Mouse (Mus musculus): ENCODE data around the gene Efna3. TPM values are rescaled to one million over a fixed set of nuclear protein-coding genes. Genes with fewer than 3 reads are reported as not detected.

Gene Efna3
- polyA plus RNA-seq, 1 experiment from 2014 or later: 7.1 TPM

DNA sequence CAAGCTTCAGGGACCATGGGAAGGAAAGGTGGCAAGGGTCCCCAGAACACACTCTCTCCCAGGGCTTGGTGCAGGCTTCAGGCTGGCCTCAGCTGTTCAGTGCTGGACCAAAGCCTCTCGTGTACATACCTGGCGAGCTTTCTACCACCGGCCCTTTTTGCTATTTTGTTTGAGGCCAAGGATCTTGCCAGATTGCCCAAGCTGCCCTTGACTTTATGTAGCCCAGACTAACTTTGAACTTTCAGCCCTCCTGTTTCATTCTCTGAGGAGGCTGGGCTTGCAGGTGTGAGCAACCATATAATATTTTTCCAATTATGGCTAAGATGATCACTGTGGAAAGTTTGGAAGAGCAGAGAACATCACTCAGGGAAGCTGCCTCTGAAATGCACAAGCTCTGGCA, 38.5 kb downstream of the Efna3 start:
- no peak overlapping the region for H3K4me3 ChIP-seq (ENCODE audit: low read length)
- WGBS: 65% methylated on average over 3 of the region's 3 CpGs
- peaks cover 20% of the 10 kb centered on the region for H3K4me1 ChIP-seq (replicated peaks; ENCODE audit: control insufficient read depth, insufficient read depth, low read length)
- H3K27me3 ChIP-seq (ENCODE audit: control insufficient read depth, insufficient read depth, low read depth, low read length): no peaks in the 10 kb centered on the region; the same call in none of the 2 replicates
- H3K9me3 ChIP-seq (ENCODE audit: control insufficient read depth, low read length): no peaks in the 10 kb centered on the region
- H3K4me2 ChIP-seq (ENCODE audit: low read depth, low read length): no peak overlapping the region
- ATAC-seq (ENCODE audit: low read depth): no peak
- H3K36me3 ChIP-seq (ENCODE audit: control insufficient read depth, insufficient read depth, low read length): no peaks in the 10 kb centered on the region
- H3K9ac ChIP-seq (ENCODE audit: low read length): no peak overlapping the region
- H3K27ac ChIP-seq (ENCODE audit: low read length): no peak overlapping the region

DNA sequence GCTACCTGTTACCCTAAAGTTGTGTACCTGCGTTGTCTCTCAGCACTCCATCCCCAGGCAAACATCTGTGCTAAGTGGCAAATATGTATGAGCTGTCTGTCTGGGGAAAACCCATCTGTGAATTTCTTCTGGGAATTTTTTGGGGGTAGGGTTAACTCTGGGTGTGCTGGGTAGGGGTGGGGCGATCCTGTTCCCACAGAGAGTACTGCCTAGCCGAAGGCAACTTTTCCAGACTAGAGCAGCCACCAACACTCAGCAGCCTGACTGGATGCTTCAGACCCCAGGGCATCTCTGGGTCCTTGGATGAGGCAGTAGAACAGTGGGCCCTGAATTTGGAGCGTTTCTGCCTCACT, 40.5 kb downstream of the Efna3 start:
- Histone ChIP-seq H3K27me3 (ENCODE audit: control insufficient read depth, insufficient read depth, low read depth, low read length) (no peaks in the 10 kb centered on the region; the same call in none of the 2 replicates), H3K36me3 (ENCODE audit: control insufficient read depth, insufficient read depth, low read length) (no peaks in the 10 kb centered on the region), H3K4me2 (ENCODE audit: low read depth, low read length) (no peak overlapping the region), H3K9me3 (ENCODE audit: control insufficient read depth, low read length) (no peaks in the 10 kb centered on the region), H3K27ac (ENCODE audit: low read length) (no peak overlapping the region), H3K4me3 (ENCODE audit: low read length) (no peak overlapping the region), H3K9ac (ENCODE audit: low read length) (no peak overlapping the region), H3K4me1 (replicated peaks; ENCODE audit: control insufficient read depth, insufficient read depth, low read length) (peaks cover 20% of the 10 kb centered on the region)
- no peak for ATAC-seq (ENCODE audit: low read depth)
- 15% methylated on average over 4 of the region's 4 CpGs for WGBS

DNA sequence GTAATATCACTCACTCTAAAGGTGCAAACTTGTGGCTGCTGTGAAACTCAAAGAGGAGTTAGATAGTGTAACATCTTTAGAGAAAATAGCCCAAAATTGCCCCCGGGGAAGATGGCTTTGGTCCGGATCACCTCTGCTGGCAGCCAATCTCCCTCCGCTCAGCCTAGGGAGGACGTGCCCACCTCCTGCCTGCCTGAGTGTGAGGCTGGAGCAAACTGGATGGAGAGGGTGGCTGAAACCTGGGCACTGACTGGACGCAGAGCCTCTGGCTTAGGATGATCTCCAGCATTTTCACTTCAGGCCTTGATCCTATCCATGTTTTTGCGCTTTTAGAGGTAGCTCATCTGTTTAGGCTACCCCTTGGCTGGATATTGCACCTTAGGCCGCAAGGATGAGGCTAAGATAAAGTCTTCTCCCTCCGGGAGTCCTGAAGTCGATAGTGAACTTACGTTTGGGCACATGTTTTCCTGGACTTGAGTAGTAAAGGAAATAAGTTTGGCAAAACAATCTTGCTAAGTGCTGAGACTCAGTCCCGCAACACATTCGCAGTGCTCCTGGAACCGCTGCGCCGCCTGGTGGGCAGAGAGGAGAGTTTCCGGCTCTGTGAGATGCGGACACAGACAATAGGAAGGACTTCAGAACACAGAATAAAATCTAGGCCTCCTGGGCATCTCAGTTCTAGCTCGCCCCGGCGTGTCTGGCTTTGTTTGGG, 41.0 kb downstream of the Efna3 start:
- 8% methylated on average over 20 of the region's 20 CpGs for WGBS
- H3K4me2 ChIP-seq (ENCODE audit: low read depth, low read length): peak overlapping the region; percentile 94
- H3K27ac ChIP-seq (ENCODE audit: low read length): peak overlapping the region; percentile 98
- no peaks in the 10 kb centered on the region for H3K36me3 ChIP-seq (ENCODE audit: control insufficient read depth, insufficient read depth, low read length)
- peaks cover 20% of the 10 kb centered on the region for H3K4me1 ChIP-seq (replicated peaks; ENCODE audit: control insufficient read depth, insufficient read depth, low read length)
- peak overlapping the region; percentile 84 for H3K4me3 ChIP-seq (ENCODE audit: low read length)
- H3K9me3 ChIP-seq (ENCODE audit: control insufficient read depth, low read length): no peaks in the 10 kb centered on the region
- peak overlapping the region; percentile 91 for H3K9ac ChIP-seq (ENCODE audit: low read length)
- ATAC-seq (ENCODE audit: low read depth): no peak
- H3K27me3 ChIP-seq (ENCODE audit: control insufficient read depth, insufficient read depth, low read depth, low read length): no peaks in the 10 kb centered on the region; the same call in none of the 2 replicates

- H3K4me3 ChIP-seq (ENCODE audit: low read length): peak within 1 kb of the TSS; percentile 84
- H3K4me1 ChIP-seq (replicated peaks; ENCODE audit: control insufficient read depth, insufficient read depth, low read length): peaks cover 29% of the 10 kb centered on the region
- H3K36me3 ChIP-seq (ENCODE audit: control insufficient read depth, insufficient read depth, low read length): peaks cover 4% of the 10 kb centered on the region
- peak; percentile 49 for ATAC-seq (ENCODE audit: low read depth)
- peak within 1 kb of the TSS; percentile 98 for H3K27ac ChIP-seq (ENCODE audit: low read length)
- H3K9me3 ChIP-seq (ENCODE audit: control insufficient read depth, low read length): no peaks in the 10 kb centered on the region
- H3K9ac ChIP-seq (ENCODE audit: low read length): peak within 1 kb of the TSS; percentile 91
- no peaks in the 10 kb centered on the region; the same call in none of the 2 replicates for H3K27me3 ChIP-seq (ENCODE audit: control insufficient read depth, insufficient read depth, low read depth, low read length)
- under 1% methylated on average over 52 of the region's 52 CpGs for WGBS
- peak within 1 kb of the TSS; percentile 94 for H3K4me2 ChIP-seq (ENCODE audit: low read depth, low read length)
These were observed 41.9 kb downstream of the Efna3 start, which contains the start of gene Efna1 for GRCm38 (mm10) chr3:89280606-89281511. Gene Efna1, minus strand, starts transcription at chr3:89281142.

DNA sequence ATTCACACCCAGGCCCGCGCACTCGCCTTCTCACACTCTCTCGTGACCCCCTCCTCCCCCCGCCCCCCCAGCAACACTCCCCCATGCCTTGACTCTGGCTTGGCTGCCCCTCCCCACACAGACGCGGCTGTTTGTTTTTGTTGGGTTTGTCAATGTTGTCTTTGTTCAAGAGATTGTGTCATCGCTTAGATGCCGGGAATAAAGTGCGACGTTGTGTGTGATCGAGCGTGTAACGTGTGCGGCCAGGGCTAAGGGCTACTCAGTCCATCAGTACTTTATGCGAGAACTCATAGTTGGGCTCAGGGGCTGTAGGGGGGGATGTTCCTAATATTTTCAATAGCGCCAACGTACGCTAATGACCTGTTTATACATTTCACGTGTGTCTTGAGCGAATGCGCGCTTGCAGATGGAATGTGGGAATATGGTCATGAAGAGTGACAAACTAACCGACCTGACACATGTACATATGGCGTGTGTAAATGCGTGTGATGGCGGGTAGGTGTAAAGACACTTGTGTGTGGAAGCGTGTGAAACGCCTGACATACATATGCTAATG, 42.6 kb downstream of the Efna3 start:
- Histone ChIP-seq H3K4me1 (replicated peaks; ENCODE audit: control insufficient read depth, insufficient read depth, low read length) (peaks cover 29% of the 10 kb centered on the region), H3K4me3 (ENCODE audit: low read length) (peak overlapping the region; percentile 84), H3K9ac (ENCODE audit: low read length) (peak overlapping the region; percentile 91), H3K27me3 (ENCODE audit: control insufficient read depth, insufficient read depth, low read depth, low read length) (no peaks in the 10 kb centered on the region; the same call in none of the 2 replicates), H3K36me3 (ENCODE audit: control insufficient read depth, insufficient read depth, low read length) (peaks cover 11% of the 10 kb centered on the region), H3K27ac (ENCODE audit: low read length) (peak overlapping the region; percentile 98), H3K4me2 (ENCODE audit: low read depth, low read length) (peak overlapping the region; percentile 94), H3K9me3 (ENCODE audit: control insufficient read depth, low read length) (no peaks in the 10 kb centered on the region)
- peak; percentile 15 for ATAC-seq (ENCODE audit: low read depth)
- under 1% methylated on average over 29 of the region's 29 CpGs for WGBS

- Histone ChIP-seq H3K4me2 (ENCODE audit: low read depth, low read length) (peak overlapping the region; percentile 94), H3K4me3 (ENCODE audit: low read length) (peak overlapping the region; percentile 84), H3K27me3 (ENCODE audit: control insufficient read depth, insufficient read depth, low read depth, low read length) (no peaks in the 10 kb centered on the region; the same call in none of the 2 replicates), H3K9ac (ENCODE audit: low read length) (peak overlapping the region; percentile 91), H3K36me3 (ENCODE audit: control insufficient read depth, insufficient read depth, low read length) (peaks cover 15% of the 10 kb centered on the region), H3K27ac (ENCODE audit: low read length) (peak overlapping the region; percentile 98), H3K9me3 (ENCODE audit: control insufficient read depth, low read length) (no peaks in the 10 kb centered on the region), H3K4me1 (replicated peaks; ENCODE audit: control insufficient read depth, insufficient read depth, low read length) (peaks cover 29% of the 10 kb centered on the region)
- ATAC-seq (ENCODE audit: low read depth): peak; percentile 83
- 3% methylated on average over 35 of the region's 35 CpGs for WGBS
These were observed 43.4 kb downstream of the Efna3 start for GRCm38 (mm10) chr3:89279153-89279890.

- H3K4me1 ChIP-seq (replicated peaks; ENCODE audit: control insufficient read depth, insufficient read depth, low read length): peaks cover 29% of the 10 kb centered on the region
- no peaks in the 10 kb centered on the region; the same call in none of the 2 replicates for H3K27me3 ChIP-seq (ENCODE audit: control insufficient read depth, insufficient read depth, low read depth, low read length)
- no peaks in the 10 kb centered on the region for H3K9me3 ChIP-seq (ENCODE audit: control insufficient read depth, low read length)
- WGBS: 13% methylated on average over 8 of the region's 8 CpGs
- H3K36me3 ChIP-seq (ENCODE audit: control insufficient read depth, insufficient read depth, low read length): peaks cover 15% of the 10 kb centered on the region
- H3K4me3 ChIP-seq (ENCODE audit: low read length): peak overlapping the region; percentile 84
- peak overlapping the region; percentile 91 for H3K9ac ChIP-seq (ENCODE audit: low read length)
- peak overlapping the region; percentile 94 for H3K4me2 ChIP-seq (ENCODE audit: low read depth, low read length)
- ATAC-seq (ENCODE audit: low read depth): no peak
- peak overlapping the region; percentile 98 for H3K27ac ChIP-seq (ENCODE audit: low read length)
These were observed 44.1 kb downstream of the Efna3 start for GRCm38 (mm10) chr3:89278643-89279042.

DNA sequence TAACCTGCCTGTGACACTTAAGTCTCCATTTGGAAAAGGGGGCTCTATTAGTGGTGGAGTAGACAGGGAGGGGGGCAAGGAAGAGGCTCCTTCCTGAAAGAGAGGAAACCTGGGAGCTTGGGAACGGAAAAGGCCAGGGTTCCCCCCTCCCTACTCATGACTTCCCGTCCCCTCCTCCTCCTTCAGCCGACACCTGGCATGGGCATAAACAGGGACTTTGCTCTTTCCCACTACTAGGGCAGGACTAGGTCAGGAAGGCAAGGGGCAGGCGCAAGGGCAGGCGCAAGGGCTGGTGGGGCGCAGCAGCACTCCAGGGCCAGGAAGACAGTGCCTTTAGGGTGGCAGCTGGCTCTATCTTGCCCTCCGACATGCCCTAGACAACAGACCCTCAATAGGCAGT, 44.7 kb downstream of the Efna3 start:
- peaks cover 29% of the 10 kb centered on the region for H3K4me1 ChIP-seq (replicated peaks; ENCODE audit: control insufficient read depth, insufficient read depth, low read length)
- H3K4me2 ChIP-seq (ENCODE audit: low read depth, low read length): peak overlapping the region; percentile 94
- peaks cover 15% of the 10 kb centered on the region for H3K36me3 ChIP-seq (ENCODE audit: control insufficient read depth, insufficient read depth, low read length)
- H3K4me3 ChIP-seq (ENCODE audit: low read length): peak overlapping the region; percentile 84
- peak; percentile 36 for ATAC-seq (ENCODE audit: low read depth)
- no peaks in the 10 kb centered on the region for H3K9me3 ChIP-seq (ENCODE audit: control insufficient read depth, low read length)
- H3K27ac ChIP-seq (ENCODE audit: low read length): peak overlapping the region; percentile 98
- H3K9ac ChIP-seq (ENCODE audit: low read length): peak overlapping the region; percentile 91
- 39% methylated on average over 7 of the region's 7 CpGs for WGBS
- no peaks in the 10 kb centered on the region; the same call in none of the 2 replicates for H3K27me3 ChIP-seq (ENCODE audit: control insufficient read depth, insufficient read depth, low read depth, low read length)

Data from lung, embryonic 16.5 days (tissue).